Mouse (Mus musculus) lung, adult 2 months (tissue): ENCODE measurements at regions not wholly inside any gene's neighbourhood (a gene's known extent, or its start where the extent isn't known, plus 50 kb on each side); places are given as distances from the start of the nearest gene placed in this dataset.

Experiments
- DNase-seq: peaks from one replicate; pipeline ENCODE4 v3.0.0; 2022
- H3K4me1 ChIP-seq: fragments of 200-500 bp; 2 replicates; pipeline ENCODE4 v1.6.1; 2011; ENCODE audit warnings: low read length; ENCODE audit not compliant: control insufficient read depth, insufficient read depth
- H3K4me3 ChIP-seq: fragments of 200-500 bp; replicated peaks from 2 replicates; pipeline ENCODE3; 2011; ENCODE audit warnings: low read depth, mild to moderate bottlenecking, control low read depth, low read length; ENCODE audit errors: extremely low read depth
- CTCF ChIP-seq: fragments of 200-500 bp; IDR thresholded peaks from 2 replicates; pipeline ENCODE4 v1.5.1; 2011; ENCODE audit warnings: mild to moderate bottlenecking, low read length, control low read depth; ENCODE audit not compliant: insufficient read depth
- POLR2A ChIP-seq: fragments of 200-500 bp; IDR thresholded peaks from 2 replicates; pipeline ENCODE4 v1.6.1; 2011; ENCODE audit warnings: low read depth, mild to moderate bottlenecking, control low read depth, low read length, borderline replicate concordance; ENCODE audit errors: extremely low read depth
- WGBS: fragments of 180-500 bp; shearing (Covaris S2); methylation state at CpG from one replicate; pipeline ENCODE4 v1.1.7; 2018; 5-methylcytosine and 5-hydroxymethylcytosine counted together

DNA sequence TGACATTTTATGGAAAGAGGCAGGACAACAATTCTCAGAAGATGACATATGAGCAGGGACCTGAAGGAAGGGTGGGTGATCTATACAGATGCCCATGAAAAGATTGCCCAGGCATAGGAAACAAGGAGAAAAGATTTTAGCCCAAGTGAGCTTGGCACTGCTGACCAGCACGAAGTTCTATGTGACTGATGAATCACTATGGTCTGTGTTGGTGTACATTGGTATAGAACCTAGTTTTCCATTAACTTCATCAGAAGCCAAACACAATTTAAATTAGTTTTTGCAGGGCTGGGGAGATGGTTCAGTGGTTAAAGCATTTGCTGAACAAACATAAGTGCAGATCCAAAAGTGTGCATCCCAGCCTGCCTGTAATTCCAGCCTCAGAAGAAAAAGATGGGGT lies 847.2 kb downstream of the Diaph3 start:
- 83% methylated on average over 1 of the region's 1 CpGs for WGBS
- Histone ChIP-seq H3K4me1 (no peaks in the 10 kb centered on the region), H3K4me3 (no peak overlapping the region)
- TF ChIP-seq POLR2A (no peak), CTCF (no peak)
- DNase-seq: no peak

GRCm38 (mm10) chr14:86293371-86293770 lies 847.7 kb downstream of the Diaph3 start:
- 61% methylated on average over 3 of the region's 3 CpGs for whole genome bisulfite sequencing
- no peak for DNase-seq
- Histone ChIP-seq H3K4me3 (no peak overlapping the region), H3K4me1 (no peaks in the 10 kb centered on the region)
- TF ChIP-seq POLR2A (no peak), CTCF (no peak)

DNA sequence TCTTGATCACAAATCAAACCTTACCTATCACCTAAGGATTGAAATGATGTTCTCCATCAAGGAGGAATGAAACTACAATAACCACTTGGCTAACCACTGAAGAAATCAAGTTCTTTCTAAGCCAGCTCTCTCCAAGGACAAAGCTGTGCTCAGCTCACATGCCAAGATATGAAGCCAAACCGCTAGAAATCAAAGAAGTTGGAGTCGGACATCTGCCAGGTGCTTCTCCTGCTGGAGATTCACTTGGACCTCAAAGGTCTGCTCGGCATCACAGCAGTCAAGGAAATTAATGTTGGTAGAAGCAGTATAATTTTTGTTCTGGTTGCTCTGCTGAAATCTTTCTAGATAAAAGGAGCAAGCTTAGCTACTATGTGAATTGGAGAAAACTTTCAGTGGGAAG lies 850.5 kb downstream of the Diaph3 start:
- no peak for DNase-seq
- 90% methylated on average over 3 of the region's 3 CpGs for WGBS
- no peaks in the 10 kb centered on the region for H3K4me1 ChIP-seq
- no peak overlapping the region for H3K4me3 ChIP-seq
- no peak for TF ChIP-seq CTCF
- no peak for TF ChIP-seq POLR2A

- no peak for DNase-seq
- Histone ChIP-seq H3K4me3 (no peak overlapping the region), H3K4me1 (no peaks in the 10 kb centered on the region)
- WGBS: 54% methylated on average over 8 of the region's 8 CpGs
- TF ChIP-seq POLR2A (no peak), CTCF (no peak)
Measured at GRCm38 (mm10) chr14:86261640-86262230, 879.3 kb downstream of the Diaph3 start.

- no peak for TF ChIP-seq CTCF
- no peak for TF ChIP-seq POLR2A
- 33% methylated on average over 1 of the region's 1 CpGs for WGBS
- Histone ChIP-seq H3K4me3 (no peak overlapping the region), H3K4me1 (no peaks in the 10 kb centered on the region)
- no peak for DNase-seq
Measured at GRCm38 (mm10) chr14:86254196-86254595, 886.8 kb downstream of the Diaph3 start.

GRCm38 (mm10) chr14:86251617-86252016 lies 889.4 kb downstream of the Diaph3 start:
- TF ChIP-seq CTCF: no peak
- no peak for TF ChIP-seq POLR2A
- no peak for DNase-seq
- Histone ChIP-seq H3K4me1 (no peaks in the 10 kb centered on the region), H3K4me3 (no peak overlapping the region)

DNA sequence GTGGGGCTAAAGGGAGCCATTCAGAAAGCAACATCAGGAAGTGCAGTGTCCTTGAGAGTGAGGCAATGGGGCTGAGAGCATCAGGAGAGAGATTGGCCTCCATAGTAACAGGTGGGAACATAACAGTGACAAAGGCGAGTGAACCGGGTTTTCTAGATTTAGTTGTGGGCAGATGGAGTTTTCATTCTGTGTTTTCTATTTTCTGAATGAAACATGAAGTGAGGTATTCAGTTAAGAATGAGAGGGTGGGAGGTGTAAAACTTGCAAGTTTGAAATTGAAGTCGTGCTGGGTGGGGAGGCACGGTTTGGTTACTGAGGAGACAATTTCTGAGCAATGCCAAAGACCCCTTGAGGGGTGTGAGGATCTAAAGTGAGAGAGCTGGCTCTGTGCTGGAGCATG lies 893.3 kb downstream of the Diaph3 start:
- 89% methylated on average over 4 of the region's 4 CpGs for WGBS

GRCm38 (mm10) chr14:86246770-86247169 lies 894.3 kb downstream of the Diaph3 start:
- no peak for TF ChIP-seq POLR2A
- no peak for TF ChIP-seq CTCF
- no peak overlapping the region for H3K4me3 ChIP-seq
- peaks cover 6% of the 10 kb centered on the region; the same call in 1 of the 2 replicates for H3K4me1 ChIP-seq
- 98% methylated on average over 8 of the region's 8 CpGs for WGBS
- no peak for DNase-seq

More for the DNA sequence above, 893.3 kb downstream of the Diaph3 start:
- Histone ChIP-seq H3K4me3 (no peak overlapping the region), H3K4me1 (peaks cover 6% of the 10 kb centered on the region; the same call in 1 of the 2 replicates)
- TF ChIP-seq CTCF (no peak), POLR2A (no peak)
- no peak for DNase-seq

DNA sequence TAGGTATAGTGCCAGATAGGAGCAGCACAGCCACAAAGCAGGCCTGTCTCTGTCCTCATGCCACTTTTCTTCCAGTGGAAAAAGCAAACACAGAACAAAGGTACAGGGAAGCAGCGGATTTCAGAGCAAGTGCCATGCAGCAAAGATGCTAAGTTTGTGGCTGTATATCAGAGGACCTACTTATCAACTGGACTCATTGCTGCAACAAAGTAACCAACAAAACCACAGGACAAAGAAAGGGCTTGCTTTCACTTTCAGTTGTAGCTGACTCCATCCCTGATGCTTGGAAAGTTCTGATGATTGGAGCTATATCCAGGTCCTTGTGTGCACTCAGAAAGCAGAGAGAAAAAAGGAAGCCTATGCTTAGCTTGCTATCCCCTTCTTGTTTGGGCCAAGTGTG lies 897.4 kb downstream of the Diaph3 start:
- DNase-seq: no peak
- TF ChIP-seq CTCF (no peak), POLR2A (no peak)
- H3K4me1 ChIP-seq: peaks cover 6% of the 10 kb centered on the region; the same call in 1 of the 2 replicates
- no peak overlapping the region for H3K4me3 ChIP-seq
- 64% methylated on average over 1 of the region's 1 CpGs for WGBS

GRCm38 (mm10) chr14:86242836-86243235 lies 898.2 kb downstream of the Diaph3 start:
- TF ChIP-seq CTCF (no peak), POLR2A (no peak)
- H3K4me3 ChIP-seq: no peak overlapping the region
- 63% methylated on average over 1 of the region's 1 CpGs for WGBS
- peaks cover 6% of the 10 kb centered on the region; the same call in 1 of the 2 replicates for H3K4me1 ChIP-seq
- no peak for DNase-seq
